12 mouse cellular contexts compared by ENCODE assay signal in genomic region chr7:48777721-48778504, GRCm38 (mm10). TPM values are rescaled to one million over a fixed set of nuclear protein-coding genes. Genes with fewer than 3 reads are reported as not detected.
DNase-seq lines count a peak whose midpoint lies in the region; ATAC-seq and TF ChIP-seq lines count a peak whose summit lies in the region.
"Had no signal": no experiment of that assay in that cellular context is flagged by ENCODE, and none has a peak within 500 bp of the region (broad histone marks: within the 10 kb centered on the region; RNA-seq: fewer than 3 reads in every experiment).

No protein-coding gene starts in this region.

- H3K9me3 ChIP-seq in forebrain, embryonic 13.5 days (replicated peaks), result no peaks in the 10 kb centered on the region
- H3K9me3 ChIP-seq in forebrain, embryonic 11.5 days (ENCODE audit: control insufficient read depth, low read length), result no peaks in the 10 kb centered on the region
- no peaks in the 10 kb centered on the region for H3K9me3 ChIP-seq in hindbrain, embryonic 14.5 days (ENCODE audit: control insufficient read depth, low read length)
- H3K9me3 ChIP-seq in midbrain, embryonic 12.5 days, result no peaks in the 10 kb centered on the region
- no peaks in the 10 kb centered on the region for H3K9me3 ChIP-seq in kidney, embryonic 14.5 days (ENCODE audit: control insufficient read depth, low read length)
- H3K9me3 ChIP-seq: liver, embryonic 13.5 days had no signal

- peak; percentile 78 for ATAC-seq in forebrain, embryonic 13.5 days
- no peak for ATAC-seq in forebrain, embryonic 11.5 days (replicated peaks; ENCODE audit: low FRiP score)
- peak; percentile 92 for ATAC-seq in hindbrain, embryonic 14.5 days (ENCODE audit: low FRiP score)
- peak; percentile 86 for ATAC-seq in midbrain, embryonic 12.5 days (ENCODE audit: low FRiP score, low read depth)
- no peak for ATAC-seq in kidney, embryonic 14.5 days (ENCODE audit: low FRiP score, low TSS enrichment)

- H3K27ac ChIP-seq in forebrain, embryonic 13.5 days, result no peak overlapping the region
- H3K27ac ChIP-seq in forebrain, embryonic 11.5 days (ENCODE audit: low read depth, low read length), result no peak overlapping the region
- peak overlapping the region; percentile 55 for H3K27ac ChIP-seq in hindbrain, embryonic 14.5 days
- H3K27ac ChIP-seq in midbrain, embryonic 12.5 days (replicated peaks), result peak overlapping the region; percentile 39
- H3K27ac ChIP-seq in kidney, embryonic 14.5 days (ENCODE audit: low read depth, low read length), result no peak overlapping the region
- H3K27ac ChIP-seq in heart, adult 2 months, result no peak overlapping the region
- H3K27ac ChIP-seq: liver, embryonic 13.5 days had no signal

- H3K79me2 ChIP-seq in heart, adult 2 months (replicated peaks; ENCODE audit: control insufficient read depth, insufficient read depth, low read length), result no peaks in the 10 kb centered on the region

- TF ChIP-seq CTCF in heart, adult 2 months (IDR thresholded peaks at IDR 0.05), result no peak

- no peak overlapping the region for H3K4me2 ChIP-seq in forebrain, embryonic 13.5 days
- no peak overlapping the region for H3K4me2 ChIP-seq in forebrain, embryonic 11.5 days (ENCODE audit: low read depth, low read length, severe bottlenecking)
- no peak overlapping the region for H3K4me2 ChIP-seq in hindbrain, embryonic 14.5 days (replicated peaks)
- no peak overlapping the region for H3K4me2 ChIP-seq in midbrain, embryonic 12.5 days (replicated peaks)
- no peak overlapping the region for H3K4me2 ChIP-seq in kidney, embryonic 14.5 days (replicated peaks; ENCODE audit: low read depth, low read length)
- H3K4me2 ChIP-seq: liver, embryonic 13.5 days had no signal

- no peaks in the 10 kb centered on the region for H3K36me3 ChIP-seq in forebrain, embryonic 13.5 days (ENCODE audit: poor library complexity, severe bottlenecking)
- no peaks in the 10 kb centered on the region for H3K36me3 ChIP-seq in forebrain, embryonic 11.5 days (ENCODE audit: control insufficient read depth, insufficient read depth, low read length)
- no peaks in the 10 kb centered on the region for H3K36me3 ChIP-seq in hindbrain, embryonic 14.5 days (replicated peaks; ENCODE audit: control insufficient read depth, insufficient read depth)
- H3K36me3 ChIP-seq in midbrain, embryonic 12.5 days, result no peaks in the 10 kb centered on the region
- H3K36me3 ChIP-seq in kidney, embryonic 14.5 days (ENCODE audit: control insufficient read depth, insufficient read depth, low read length), result no peaks in the 10 kb centered on the region
- no peaks in the 10 kb centered on the region for H3K36me3 ChIP-seq in heart, adult 2 months (ENCODE audit: control insufficient read depth, insufficient read depth, low read length)
- H3K36me3 ChIP-seq: liver, embryonic 13.5 days had no signal

- H3K4me1 ChIP-seq in forebrain, embryonic 13.5 days, result peaks cover 12% of the 10 kb centered on the region
- no peaks in the 10 kb centered on the region for H3K4me1 ChIP-seq in forebrain, embryonic 11.5 days (replicated peaks; ENCODE audit: control insufficient read depth, insufficient read depth, low read length)
- H3K4me1 ChIP-seq in hindbrain, embryonic 14.5 days (replicated peaks; ENCODE audit: control insufficient read depth, insufficient read depth, low read length), result 0 out of 2 replicates have a peak, but pooled peaks cover 7% of the 10 kb centered on the region
- 0 out of 2 replicates have a peak, but pooled peaks cover 3% of the 10 kb centered on the region for H3K4me1 ChIP-seq in midbrain, embryonic 12.5 days
- no peaks in the 10 kb centered on the region for H3K4me1 ChIP-seq in kidney, embryonic 14.5 days (ENCODE audit: control insufficient read depth, insufficient read depth, low read length)
- no peaks in the 10 kb centered on the region for H3K4me1 ChIP-seq in heart, adult 2 months (ENCODE audit: control insufficient read depth, insufficient read depth, low read length)
- H3K4me1 ChIP-seq: liver, embryonic 13.5 days had no signal

- no peak for TF ChIP-seq EP300 in heart, adult 2 months (IDR thresholded peaks at IDR 0.05; ENCODE audit: insufficient read depth, low read depth, low read length)

- TF ChIP-seq POLR2A in heart, adult 2 months (IDR thresholded peaks at IDR 0.05; ENCODE audit: insufficient read depth, low read depth, low read length), result no peak

- intact Hi-C loops in heart, adult 2 months (cut with DNase I), result no loop called here

- H3K27me3 ChIP-seq in forebrain, embryonic 13.5 days, result no peaks in the 10 kb centered on the region
- no peaks in the 10 kb centered on the region for H3K27me3 ChIP-seq in forebrain, embryonic 11.5 days (ENCODE audit: control insufficient read depth, insufficient read depth, low read length)
- no peaks in the 10 kb centered on the region for H3K27me3 ChIP-seq in hindbrain, embryonic 14.5 days (ENCODE audit: control insufficient read depth, insufficient read depth, low read length)
- no peaks in the 10 kb centered on the region for H3K27me3 ChIP-seq in midbrain, embryonic 12.5 days
- no peaks in the 10 kb centered on the region for H3K27me3 ChIP-seq in kidney, embryonic 14.5 days (ENCODE audit: control insufficient read depth, insufficient read depth, low read length)
- H3K27me3 ChIP-seq in heart, adult 2 months (ENCODE audit: control insufficient read depth, insufficient read depth, low read length), result no peaks in the 10 kb centered on the region
- H3K27me3 ChIP-seq: liver, embryonic 13.5 days had no signal

- DNase-seq in forebrain, embryonic 11.5 days (ENCODE audit: low spot score), result no peak
- peak; percentile 31 for DNase-seq in R1 (ENCODE audit: low read depth, low spot score)
- peak; percentile 78 for DNase-seq in hindbrain, embryonic 14.5 days (ENCODE audit: low spot score)
- DNase-seq in gastrocnemius, postnatal 10 days, result no peak
- DNase-seq in heart, adult 2 months, result no peak
- DNase-seq: kidney, postnatal 14 days; liver, embryonic 13.5 days; right cerebral cortex, postnatal 4 days; thymus, postnatal 25 days had no signal

- no peak overlapping the region for H3K9ac ChIP-seq in forebrain, embryonic 13.5 days
- H3K9ac ChIP-seq in forebrain, embryonic 11.5 days (ENCODE audit: low read length), result no peak overlapping the region
- no peak overlapping the region for H3K9ac ChIP-seq in hindbrain, embryonic 14.5 days
- no peak overlapping the region for H3K9ac ChIP-seq in midbrain, embryonic 12.5 days (replicated peaks)
- no peak overlapping the region for H3K9ac ChIP-seq in kidney, embryonic 14.5 days (ENCODE audit: low read depth, low read length)
- no peak overlapping the region for H3K9ac ChIP-seq in heart, adult 2 months (ENCODE audit: low read depth, low read length)
- H3K9ac ChIP-seq: liver, embryonic 13.5 days had no signal

- WGBS in forebrain, embryonic 13.5 days, result 43% methylated on average over 8 of the region's 8 CpGs
- WGBS in forebrain, embryonic 11.5 days, result 74% methylated on average over 8 of the region's 8 CpGs
- whole genome bisulfite sequencing in hindbrain, embryonic 14.5 days, result 28% methylated on average over 8 of the region's 8 CpGs
- WGBS in midbrain, embryonic 12.5 days, result 44% methylated on average over 8 of the region's 8 CpGs
- 69% methylated on average over 8 of the region's 8 CpGs for WGBS in kidney, embryonic 14.5 days
- 46% methylated on average over 8 of the region's 8 CpGs for WGBS in heart, adult 2 months

- H3K4me3 ChIP-seq in forebrain, embryonic 13.5 days, result no peak overlapping the region
- H3K4me3 ChIP-seq in forebrain, embryonic 11.5 days (ENCODE audit: low read depth, low read length), result no peak overlapping the region
- no peak overlapping the region for H3K4me3 ChIP-seq in hindbrain, embryonic 14.5 days (replicated peaks; ENCODE audit: low read length)
- no peak overlapping the region for H3K4me3 ChIP-seq in midbrain, embryonic 12.5 days
- no peak overlapping the region for H3K4me3 ChIP-seq in kidney, embryonic 14.5 days (ENCODE audit: low read length)
- H3K4me3 ChIP-seq in heart, adult 2 months, result no peak overlapping the region
- H3K4me3 ChIP-seq: liver, embryonic 13.5 days had no signal

RNA-seq across cellular contexts. Expression of gene Zdhhc13, which starts 10.9 kb away (rescaled TPM):
- 38.5 and 42.3 TPM in 2 replicates for polyA plus RNA-seq in forebrain, embryonic 13.5 days (2015; fragmentation: Nextera tagmentation; extraction: Ambion mirVana)
- 35.3 and 37.5 TPM in 2 replicates for polyA plus RNA-seq in forebrain, embryonic 11.5 days (2014; fragmentation: Nextera tagmentation; extraction: Ambion mirVana)
- polyA plus RNA-seq in hindbrain, embryonic 14.5 days (2014; fragmentation: Nextera tagmentation; extraction: Ambion mirVana), result 44.1 and 45.1 TPM in 2 replicates
- polyA plus RNA-seq in midbrain, embryonic 12.5 days (2016; fragmentation: Nextera tagmentation; extraction: Ambion mirVana), result 31.6 and 35.7 TPM in 2 replicates
- total RNA-seq in gastrocnemius, postnatal 10 days (2021), result 1 to 10 TPM; 5.1 to 5.9 TPM
- 43.9 and 52.8 TPM in 2 replicates for polyA plus RNA-seq in kidney, embryonic 14.5 days (2014; fragmentation: Nextera tagmentation; extraction: Ambion mirVana)
- 10 to 100 TPM; 10.9 to 11.0 TPM for total RNA-seq in heart, adult 2 months (2021)
- 7.1 and 15.1 TPM in 2 replicates for polyA plus RNA-seq in heart, adult 2 months (2012; rRNA removed)

Comparison
In these comparisons a context has a peak if more than half of its experiments do, and no peak if none do; other contexts are left out.
1. ATAC-seq: peak in forebrain, embryonic 13.5 days (single experiment), hindbrain, embryonic 14.5 days (single experiment) and midbrain, embryonic 12.5 days (single experiment); none in forebrain, embryonic 11.5 days (single experiment) and kidney, embryonic 14.5 days (single experiment).
2. H3K27ac ChIP-seq: peak in hindbrain, embryonic 14.5 days (single experiment) and midbrain, embryonic 12.5 days (single experiment); none in forebrain, embryonic 13.5 days (single experiment), forebrain, embryonic 11.5 days (single experiment), kidney, embryonic 14.5 days (single experiment) and heart, adult 2 months (single experiment).
3. DNase-seq: peak in R1 (single experiment) and hindbrain, embryonic 14.5 days (single experiment); none in forebrain, embryonic 11.5 days (single experiment), gastrocnemius, postnatal 10 days (single experiment) and heart, adult 2 months (0 of 2).